Mouse (Mus musculus) left cerebral cortex, postnatal 25 days (tissue): ENCODE measurements around the gene Elane. TPM values are rescaled to one million over a fixed set of nuclear protein-coding genes. Genes with fewer than 3 reads are reported as not detected.

Experiments used
- DNase-seq, 2 experiments: peaks; one replicate each; pipeline ENCODE4 v3.0.0; 2022; ENCODE audit warnings: low spot score in 2 of 2, mixed read lengths in 1 of 2
- intact Hi-C: fragments of 180-260 bp; cut with DNase I; formaldehyde crosslinking; loops from one replicate; pipeline ENCODE4 v1.15.1; 2025
- total RNA-seq, 2 experiments: library from RNA; stranded (reverse); gene quantifications; 2 replicates each; pipeline ENCODE4 v1.2.3; 2021

Elane gene
- total RNA-seq, 2 experiments from 2014 or later: not detected

DNA sequence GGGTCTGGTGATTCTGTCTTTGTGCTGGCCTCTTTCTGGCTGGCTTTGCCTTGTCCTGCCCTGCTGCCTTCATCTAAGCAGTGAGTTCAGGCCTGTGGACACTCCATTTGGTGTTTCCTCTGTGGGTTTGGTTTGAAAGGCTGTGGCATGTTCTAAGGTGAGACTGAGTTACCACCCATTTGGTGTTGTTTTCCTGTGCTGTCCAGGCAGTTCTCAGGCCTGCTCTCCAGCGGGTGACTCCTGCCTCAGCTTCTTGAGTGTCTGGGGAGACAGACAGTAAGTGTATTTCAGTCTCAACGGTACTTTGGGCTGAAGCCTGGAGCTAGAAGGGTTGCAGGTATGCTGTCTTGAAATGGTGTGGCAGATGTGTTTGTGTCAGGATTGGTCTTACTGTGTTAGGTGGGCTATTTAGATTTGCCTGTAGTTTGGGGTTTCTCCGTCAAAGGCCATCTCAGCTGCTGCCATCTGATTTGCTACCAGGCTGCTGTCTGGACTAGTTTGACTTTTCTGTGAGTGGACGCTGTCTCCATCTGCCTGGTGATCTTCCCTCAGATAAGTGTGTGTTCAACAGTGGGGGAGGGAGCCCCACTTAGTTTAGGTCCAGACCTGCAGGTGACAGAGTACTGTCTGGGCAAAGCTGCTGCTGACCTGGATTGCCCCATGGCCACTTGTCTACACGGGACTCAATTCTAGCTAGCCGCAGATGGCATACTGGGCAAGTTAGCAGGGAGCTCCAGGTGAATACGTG is 29.2 kb upstream of the Elane start:
- intact Hi-C loops: no loop called here
- no peak for DNase-seq

DNA sequence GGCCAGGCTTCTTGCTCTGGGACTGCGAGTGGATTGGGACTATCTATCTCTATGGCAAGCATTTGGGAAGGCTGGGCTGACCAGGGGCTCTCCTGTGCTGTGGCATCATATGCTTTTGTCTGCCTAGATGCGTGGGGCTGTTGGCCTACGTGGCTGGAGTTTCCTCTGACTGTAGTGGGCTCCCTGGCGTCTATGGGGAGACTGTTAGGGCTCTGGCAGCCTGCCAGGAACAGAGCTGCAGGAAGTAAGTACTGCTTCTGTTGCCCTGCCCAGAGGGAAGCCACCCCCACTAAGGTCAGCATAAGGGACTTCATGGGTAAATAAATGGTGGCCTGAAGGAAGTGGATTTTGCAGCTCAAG is 28.6 kb upstream of the Elane start:
- peak; percentile 59 to 68 for DNase-seq
- intact Hi-C loops: no loop called here

GRCm38 (mm10) chr10:79857894-79858293 is 28.2 kb upstream of the Elane start:
- DNase-seq: no peak
- intact Hi-C loops: no loop called here

DNA sequence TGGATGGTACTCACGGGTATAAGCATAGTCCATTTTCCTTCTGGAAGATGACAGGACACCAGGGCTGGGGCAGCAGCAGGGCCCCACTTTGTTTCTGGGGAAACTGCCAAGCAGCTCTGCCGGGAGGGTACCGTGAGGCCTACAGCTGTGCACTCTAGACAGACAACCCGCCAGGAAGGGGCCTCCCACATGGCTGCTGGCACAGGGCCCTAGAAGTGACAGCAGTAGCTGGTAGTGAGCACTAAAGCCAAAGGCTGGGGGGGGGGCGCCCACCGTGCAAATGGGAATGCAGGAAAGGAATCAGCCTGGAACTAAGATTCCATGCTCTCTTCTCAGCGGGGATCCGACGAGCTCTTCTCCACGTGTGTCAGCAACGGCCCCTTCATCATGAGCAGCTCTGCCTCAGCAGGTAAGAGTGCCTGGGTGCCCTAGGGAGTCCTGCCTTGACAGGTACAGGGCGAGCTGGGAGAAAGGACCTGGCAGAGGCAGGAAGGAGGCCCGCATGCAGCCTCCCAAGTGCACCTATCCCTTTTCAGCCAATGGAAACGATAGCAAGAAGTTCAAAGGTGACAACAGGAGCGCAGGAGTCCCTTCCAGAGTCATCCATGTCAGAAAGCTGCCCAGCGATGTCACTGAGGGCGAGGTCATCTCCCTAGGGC is 27.5 kb upstream of the Elane start:
- intact Hi-C loops: no loop called here
- peak; percentile 66 to 80 for DNase-seq

- intact Hi-C loops: no loop called here
- DNase-seq: no peak
Measured at GRCm38 (mm10) chr10:79859116-79859515, 26.9 kb upstream of the Elane start.

DNA sequence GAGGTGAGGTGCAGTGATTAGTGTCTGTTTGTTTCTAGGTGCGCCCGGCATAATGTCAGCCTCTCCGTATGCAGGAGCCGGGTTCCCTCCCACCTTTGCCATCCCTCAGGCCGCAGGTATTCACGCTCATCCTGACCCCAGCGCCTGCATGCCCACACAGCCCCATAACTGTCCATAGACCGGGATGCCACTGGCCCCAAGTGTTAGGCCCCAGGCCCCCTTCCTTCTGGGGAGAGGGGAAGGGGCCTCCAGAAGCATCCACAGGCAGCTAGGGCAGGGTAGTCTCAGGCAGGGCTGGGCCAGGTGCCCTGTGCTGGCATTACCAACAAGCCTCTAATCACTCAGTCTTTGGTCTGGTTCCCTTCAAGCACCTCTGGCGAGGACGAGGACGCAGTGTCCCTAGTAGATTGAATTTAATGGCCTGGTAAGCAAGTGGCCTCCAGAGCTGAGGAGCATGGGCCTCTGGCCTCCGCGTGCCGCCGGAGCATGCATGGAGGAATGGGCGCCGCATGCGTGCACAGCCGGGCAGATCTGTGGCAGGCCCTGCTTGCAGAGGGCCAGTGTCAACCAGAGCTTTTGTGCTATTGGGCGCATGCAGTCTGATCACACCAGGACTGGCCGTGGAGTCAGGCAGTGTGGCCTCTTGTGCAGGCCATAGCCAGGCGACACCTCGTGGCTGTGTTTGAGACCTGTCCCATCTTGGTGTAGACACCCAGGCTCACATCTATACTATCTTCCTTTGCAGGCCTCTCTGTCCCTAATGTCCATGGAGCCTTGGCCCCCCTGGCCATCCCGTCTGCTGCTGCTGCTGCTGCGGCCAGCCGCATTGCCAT is 25.8 kb upstream of the Elane start:
- intact Hi-C loops: no loop called here
- no peak for DNase-seq

GRCm38 (mm10) chr10:79861230-79862048 is 24.6 kb upstream of the Elane start:
- no peak for DNase-seq
- intact Hi-C loops: no loop called here

GRCm38 (mm10) chr10:79862049-79862788 is 23.8 kb upstream of the Elane start:
- intact Hi-C loops: no loop called here
- no peak for DNase-seq

DNA sequence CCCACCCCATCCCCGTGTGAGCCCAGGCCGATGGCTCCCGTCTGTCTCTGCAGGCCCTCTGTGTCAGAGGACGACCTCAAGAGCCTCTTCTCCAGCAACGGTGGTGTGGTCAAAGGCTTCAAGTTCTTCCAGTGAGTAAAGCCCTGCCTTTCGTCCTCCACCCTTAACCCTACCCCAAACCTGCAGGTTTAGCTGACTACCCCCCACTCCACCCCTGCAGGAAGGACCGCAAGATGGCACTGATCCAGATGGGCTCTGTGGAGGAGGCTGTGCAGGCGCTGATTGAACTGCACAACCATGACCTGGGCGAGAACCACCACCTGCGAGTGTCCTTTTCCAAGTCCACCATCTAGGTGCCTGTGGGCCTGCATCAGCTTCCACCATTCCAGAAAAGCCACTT is 23.1 kb upstream of the Elane start:
- DNase-seq: no peak
- intact Hi-C loops: no loop called here

DNA sequence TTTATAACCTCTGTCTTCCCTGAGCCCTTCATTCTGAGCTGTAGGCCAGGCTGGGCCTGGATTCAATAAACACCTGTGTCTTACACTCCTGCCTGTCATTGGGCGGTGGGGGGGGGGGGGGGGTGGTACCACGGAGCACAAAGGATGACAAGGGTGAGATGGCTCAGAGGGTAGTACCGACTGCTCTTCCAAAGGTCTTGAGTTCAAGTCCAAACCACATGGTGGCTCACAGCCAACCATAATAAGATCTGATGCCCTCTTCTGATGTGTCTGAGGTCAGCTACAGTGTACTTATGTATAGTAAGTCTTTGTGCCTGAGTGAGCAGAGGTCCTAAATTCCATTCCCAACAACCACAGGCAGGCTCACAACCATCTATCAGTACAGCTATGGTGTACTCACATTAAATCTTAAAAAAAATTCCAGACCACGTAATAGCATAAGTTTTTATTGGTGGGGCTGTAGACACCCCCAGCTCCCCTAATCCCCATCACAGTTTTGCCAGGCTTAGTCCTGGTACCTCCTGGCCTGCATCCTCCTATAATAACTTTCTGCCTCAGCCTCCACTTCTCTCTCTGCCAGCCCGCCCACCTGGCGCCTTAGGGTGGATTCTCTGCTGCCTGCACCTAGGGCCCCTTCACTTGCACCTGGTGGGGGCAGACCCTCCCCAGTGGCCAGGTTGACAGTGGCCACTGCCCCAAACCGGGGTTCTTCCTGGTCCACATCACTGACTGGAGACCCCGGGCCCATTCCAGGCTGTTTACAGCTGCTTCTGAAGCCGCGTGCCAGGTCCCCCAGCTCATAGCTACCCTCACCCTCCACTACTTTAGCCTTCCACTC is 21.5 kb upstream of the Elane start:
- no peak for DNase-seq
- intact Hi-C loops: no loop called here

- DNase-seq: no peak
- intact Hi-C loops: no loop called here
Measured at GRCm38 (mm10) chr10:79865189-79865601, 20.9 kb upstream of the Elane start.

DNA sequence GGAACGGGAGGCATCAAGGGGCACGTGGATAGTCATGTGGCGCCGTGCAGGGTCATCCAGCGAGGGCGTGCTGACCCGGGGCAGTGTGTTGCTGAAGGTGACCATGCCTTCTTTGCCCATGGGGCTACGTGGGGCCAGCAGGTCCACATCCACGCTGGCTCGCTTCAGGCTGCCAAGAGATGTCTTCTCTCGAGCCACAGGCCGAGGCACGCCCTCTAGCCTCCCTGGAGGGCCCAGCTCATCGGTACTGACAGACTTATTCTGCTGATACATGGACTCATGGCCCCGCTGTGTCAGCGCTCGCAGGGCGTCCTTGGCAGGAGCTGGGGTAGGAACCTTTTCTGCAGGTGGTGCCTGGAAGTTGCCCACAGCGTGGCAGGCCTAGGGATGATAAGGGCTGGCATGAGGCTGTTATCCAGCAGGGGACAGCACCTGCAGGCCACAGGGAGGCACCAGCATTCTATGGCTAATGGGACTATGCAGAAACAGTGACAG is 20.2 kb upstream of the Elane start:
- intact Hi-C loops: no loop called here

GRCm38 (mm10) chr10:79866601-79867000 is 19.4 kb upstream of the Elane start:
- intact Hi-C loops: no loop called here
- no peak for DNase-seq

More for the DNA sequence above, 20.2 kb upstream of the Elane start:
- no peak for DNase-seq

GRCm38 (mm10) chr10:79871845-79872244 is 14.2 kb upstream of the Elane start:
- intact Hi-C loops: no loop called here
- peak in 1 of 2 experiments; percentile 64 for DNase-seq

DNA sequence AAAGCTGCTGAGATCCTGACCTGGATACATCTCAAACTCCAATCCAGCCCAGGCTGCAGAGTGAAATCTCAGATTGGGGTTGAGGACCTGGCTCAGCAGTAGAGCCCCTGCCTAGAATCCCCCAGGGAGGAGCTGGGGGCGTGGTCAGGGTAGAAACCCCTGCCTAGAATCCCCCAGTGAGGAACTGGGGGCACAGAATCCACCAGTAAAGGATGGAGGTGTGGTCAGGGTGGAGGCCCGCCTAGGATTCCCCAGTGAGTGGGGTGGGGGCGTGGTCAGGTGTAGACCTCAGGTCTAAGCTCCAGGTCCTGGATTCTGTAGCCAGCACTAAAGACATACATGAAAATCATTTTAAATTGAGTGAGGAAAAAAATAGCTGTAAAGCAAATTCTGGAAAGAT is 13.2 kb upstream of the Elane start:
- intact Hi-C loops: no loop called here
- DNase-seq: no peak

DNA sequence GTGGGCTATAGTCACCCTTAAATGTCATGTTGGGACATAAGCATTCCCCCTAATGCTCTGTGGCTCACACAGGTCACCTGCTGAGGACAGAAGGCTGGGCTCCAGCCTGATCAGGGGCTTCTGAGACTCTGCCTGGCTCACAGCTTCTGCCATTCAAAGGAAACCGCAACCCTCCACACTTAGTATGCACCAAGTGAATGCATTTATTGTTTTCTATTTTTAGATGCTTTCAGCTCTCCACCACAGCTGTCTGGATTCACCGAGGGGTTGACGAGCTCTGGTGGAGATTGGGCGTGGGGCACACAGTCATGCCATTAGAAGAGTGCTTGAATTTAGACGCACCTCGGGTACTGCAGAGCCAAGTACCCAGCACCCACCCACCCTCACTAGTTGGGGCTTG is 12.7 kb upstream of the Elane start:
- intact Hi-C loops: no loop called here
- DNase-seq: no peak

GRCm38 (mm10) chr10:79873715-79874289 is 12.2 kb upstream of the Elane start:
- DNase-seq: no peak
- intact Hi-C loops: no loop called here
